Mouse (Mus musculus) neural tube, embryonic 11.5 days (tissue): ENCODE measurements around the gene Prkca. TPM values are rescaled to one million over a fixed set of nuclear protein-coding genes. Genes with fewer than 3 reads are reported as not detected.
A peak's percentile ranks its signal among the peaks of the same experiment; 100 is the strongest.

Source experiments
- ATAC-seq: fragments of 200-750 bp; cut with Nextera tagmentation; 2 replicates; pipeline ENCODE4 v1.8.0; 2017; ENCODE audit warnings: moderate number of reproducible peaks, mild to moderate bottlenecking, moderate TSS enrichment, moderate library complexity; ENCODE audit not compliant: insufficient read depth, low FRiP score, low TSS enrichment
- DNase-seq: peaks from one replicate; pipeline ENCODE4 v3.0.0-alpha.2; 2015; ENCODE audit warnings: low spot score
- H3K27ac ChIP-seq: fragments of 300-500 bp; sonication (generic); 2 replicates; pipeline ENCODE4 v1.5.1; 2014; ENCODE audit warnings: low read depth, mild to moderate bottlenecking, low read length
- H3K27me3 ChIP-seq: fragments of 300-500 bp; sonication (generic); 2 replicates; pipeline ENCODE4 v1.6.1; 2014; ENCODE audit warnings: mild to moderate bottlenecking, low read length, mixed read lengths; ENCODE audit not compliant: control insufficient read depth, insufficient read depth
- H3K36me3 ChIP-seq: fragments of 300-500 bp; sonication (generic); 2 replicates; pipeline ENCODE4 v1.6.1; 2014; ENCODE audit warnings: mild to moderate bottlenecking, low read length, moderate library complexity, mixed read lengths; ENCODE audit not compliant: control insufficient read depth, insufficient read depth
- H3K4me1 ChIP-seq: fragments of 300-500 bp; sonication (generic); 2 replicates; pipeline ENCODE4 v1.6.1; 2014; ENCODE audit warnings: low read length, mixed read lengths; ENCODE audit not compliant: control insufficient read depth, insufficient read depth
- H3K4me2 ChIP-seq: fragments of 300-500 bp; sonication (generic); 2 replicates; pipeline ENCODE4 v1.6.1; 2014; ENCODE audit warnings: low read depth, mild to moderate bottlenecking, moderate library complexity
- H3K4me3 ChIP-seq: fragments of 300-500 bp; sonication (generic); 2 replicates; pipeline ENCODE4 v1.5.1; 2014; ENCODE audit warnings: low read depth, low read length
- H3K9ac ChIP-seq: fragments of 300-500 bp; sonication (generic); 2 replicates; pipeline ENCODE4 v1.6.1; 2014; ENCODE audit warnings: mild to moderate bottlenecking, low read length
- H3K9me3 ChIP-seq: fragments of 300-500 bp; sonication (generic); 2 replicates; pipeline ENCODE4 v1.6.1; 2016; ENCODE audit warnings: low read length; ENCODE audit not compliant: control insufficient read depth
- WGBS: fragments of 180-500 bp; shearing (Covaris S2); extraction: QIAGEN DNeasy Blood & Tissue Kit; methylation state at CpG from one replicate; pipeline ENCODE4 v1.1.7; 2014; 5-methylcytosine and 5-hydroxymethylcytosine counted together
- polyA plus RNA-seq: library from polyadenylated mRNA; unstranded; fragments of >200 nt; fragmentation: Nextera tagmentation; extraction: Ambion mirVana; gene quantifications from 2 replicates; pipeline ENCODE4 v1.2.1, GENCODE M21; 2014

The Prkca gene
- polyA plus RNA-seq, 1 experiment from 2014 or later = 7.7 TPM

GRCm38 (mm10) chr11:108345321-108345720 is 1.6 kb upstream of the Prkca start:
- 85% methylated on average over 2 of the region's 2 CpGs for WGBS

GRCm38 (mm10) chr11:108344759-108345158 is 1.0 kb upstream of the Prkca start:
- no peaks in the 10 kb centered on the region for H3K36me3 ChIP-seq
- no peak overlapping the region for H3K9ac ChIP-seq
- no peak overlapping the region for H3K27ac ChIP-seq
- H3K9me3 ChIP-seq = no peaks in the 10 kb centered on the region
- peak overlapping the region; percentile 100 for H3K4me2 ChIP-seq
- DNase-seq = no peak
- H3K27me3 ChIP-seq = peaks cover 8% of the 10 kb centered on the region; the same call in 1 of the 2 replicates
- WGBS = 58% methylated on average over 8 of the region's 8 CpGs
- peaks cover 7% of the 10 kb centered on the region for H3K4me1 ChIP-seq
- peak overlapping the region; percentile 76 for H3K4me3 ChIP-seq
- ATAC-seq = no peak

More at GRCm38 (mm10) chr11:108345321-108345720, 1.6 kb upstream of the Prkca start:
- H3K4me1 ChIP-seq = peaks cover 7% of the 10 kb centered on the region
- DNase-seq (no peak), ATAC-seq (no peak)
- H3K27ac ChIP-seq = no peak overlapping the region
- H3K9me3 ChIP-seq = no peaks in the 10 kb centered on the region
- no peaks in the 10 kb centered on the region for H3K36me3 ChIP-seq
- H3K4me3 ChIP-seq = no peak overlapping the region
- H3K27me3 ChIP-seq = peaks cover 8% of the 10 kb centered on the region; the same call in 1 of the 2 replicates
- H3K4me2 ChIP-seq = no peak overlapping the region
- H3K9ac ChIP-seq = no peak overlapping the region

- ATAC-seq (peak; percentile 65), DNase-seq (peak; percentile 42)
- peak within 1 kb of the TSS; percentile 75 for H3K9ac ChIP-seq
- peaks cover 7% of the 10 kb centered on the region for H3K4me1 ChIP-seq
- peak within 1 kb of the TSS; percentile 64 for H3K27ac ChIP-seq
- peaks cover 8% of the 10 kb centered on the region; the same call in 1 of the 2 replicates for H3K27me3 ChIP-seq
- peak within 1 kb of the TSS; percentile 100 for H3K4me2 ChIP-seq
- WGBS = under 1% methylated on average over 72 of the region's 75 CpGs
- H3K4me3 ChIP-seq = peak within 1 kb of the TSS; percentile 76
- no peaks in the 10 kb centered on the region for H3K36me3 ChIP-seq
- H3K9me3 ChIP-seq = no peaks in the 10 kb centered on the region
These were observed 653 bp downstream of the Prkca start, which contains the start of gene Apoh for GRCm38 (mm10) chr11:108342781-108343768. TSS of gene Apoh (plus strand) at chr11:108343354.

- no peaks in the 10 kb centered on the region for H3K36me3 ChIP-seq
- H3K27ac ChIP-seq = no peak overlapping the region
- no peak overlapping the region for H3K9ac ChIP-seq
- ATAC-seq = no peak
- H3K4me3 ChIP-seq = 0 out of 2 replicates have a peak overlapping the region, but pooled peaks have one; percentile 6
- 48% methylated on average over 8 of the region's 8 CpGs for WGBS
- peaks cover 8% of the 10 kb centered on the region; the same call in 1 of the 2 replicates for H3K27me3 ChIP-seq
- no peak for DNase-seq
- no peak overlapping the region; the same call in 1 of the 2 replicates for H3K4me2 ChIP-seq
- H3K4me1 ChIP-seq = peaks cover 7% of the 10 kb centered on the region
- no peaks in the 10 kb centered on the region for H3K9me3 ChIP-seq
These were observed 1.9 kb downstream of the Prkca start for GRCm38 (mm10) chr11:108341783-108342182.

- H3K27me3 ChIP-seq = peaks cover 8% of the 10 kb centered on the region; the same call in 1 of the 2 replicates
- no peaks in the 10 kb centered on the region for H3K36me3 ChIP-seq
- H3K4me1 ChIP-seq = peaks cover 7% of the 10 kb centered on the region
- 88% methylated on average over 4 of the region's 4 CpGs for WGBS
- H3K4me3 ChIP-seq = no peak overlapping the region
- DNase-seq = no peak
- no peak overlapping the region for H3K4me2 ChIP-seq
- ATAC-seq = no peak
- H3K9ac ChIP-seq = no peak overlapping the region
- H3K27ac ChIP-seq = no peak overlapping the region
- no peaks in the 10 kb centered on the region for H3K9me3 ChIP-seq
These were observed 3.4 kb downstream of the Prkca start for GRCm38 (mm10) chr11:108340293-108340692.

- Histone ChIP-seq H3K27ac (no peak overlapping the region), H3K27me3 (no peaks in the 10 kb centered on the region), H3K9ac (no peak overlapping the region), H3K4me2 (no peak overlapping the region), H3K4me1 (peaks cover 13% of the 10 kb centered on the region), H3K4me3 (no peak overlapping the region), H3K9me3 (no peaks in the 10 kb centered on the region), H3K36me3 (no peaks in the 10 kb centered on the region)
- ATAC-seq = no peak
- DNase-seq = no peak
- WGBS = 36% methylated on average over 5 of the region's 5 CpGs
These were observed 7.3 kb downstream of the Prkca start for GRCm38 (mm10) chr11:108336445-108336844.

- H3K27me3 ChIP-seq = no peaks in the 10 kb centered on the region
- no peak for ATAC-seq
- peaks cover 13% of the 10 kb centered on the region for H3K4me1 ChIP-seq
- 90% methylated on average over 4 of the region's 4 CpGs for WGBS
- no peak overlapping the region for H3K9ac ChIP-seq
- no peaks in the 10 kb centered on the region for H3K36me3 ChIP-seq
- no peak overlapping the region for H3K4me3 ChIP-seq
- H3K4me2 ChIP-seq = no peak overlapping the region
- H3K9me3 ChIP-seq = no peaks in the 10 kb centered on the region
- H3K27ac ChIP-seq = no peak overlapping the region
- DNase-seq = no peak
These were observed 8.2 kb downstream of the Prkca start for GRCm38 (mm10) chr11:108335536-108335935.

- Histone ChIP-seq H3K4me2 (no peak overlapping the region), H3K9ac (no peak overlapping the region), H3K4me3 (no peak overlapping the region), H3K4me1 (peaks cover 13% of the 10 kb centered on the region), H3K27ac (no peak overlapping the region; the same call in 1 of the 2 replicates), H3K36me3 (no peaks in the 10 kb centered on the region), H3K27me3 (no peaks in the 10 kb centered on the region), H3K9me3 (no peaks in the 10 kb centered on the region)
- DNase-seq (no peak), ATAC-seq (no peak)
- 56% methylated on average over 2 of the region's 3 CpGs for WGBS
These were observed 9.1 kb downstream of the Prkca start for GRCm38 (mm10) chr11:108334658-108335057.
